Mouse (Mus musculus) thymus, postnatal 14 days (tissue): Measurements from ENCODE around the gene Zfp59.

Experiments
- DNase-seq: peaks from one replicate; pipeline ENCODE4 v3.0.0; 2021

The Zfp59 gene

GRCm38 (mm10) chr7:27881721-27882120 lies 43.3 kb downstream of the Zfp59 start:
- no peak for DNase-seq

- no peak for DNase-seq
Measured at GRCm38 (mm10) chr7:27900601-27901000, 62.2 kb downstream of the Zfp59 start.

- no peak for DNase-seq
Measured at GRCm38 (mm10) chr7:27905061-27905848, 66.8 kb downstream of the Zfp59 start.
